Mouse (Mus musculus): ENCODE results near the gene Olfr221. TPM values are rescaled to one million over a fixed set of nuclear protein-coding genes. Genes with fewer than 3 reads are reported as not detected.
"Not testable (repeated sequence)": the region's sequence is repeated elsewhere in the genome, so short reads cannot be mapped to it uniquely, and the experiment has no call there.

Olfr221 gene
- polyA plus RNA-seq, 2 experiments: not detected

GRCm38 (mm10) chr14:52059982-52060381, 17.7 kb upstream of the Olfr221 start:
- no peak overlapping the region for H3K9ac ChIP-seq (ENCODE audit: low read depth, low read length, severe bottlenecking)
- no peak for DNase-seq (ENCODE audit: low spot score)
- no peak overlapping the region for H3K4me2 ChIP-seq (replicated peaks; ENCODE audit: low read depth, low read length, severe bottlenecking)
- H3K27me3 ChIP-seq (ENCODE audit: control insufficient read depth, insufficient read depth, low read length): no peaks in the 10 kb centered on the region
- TF ChIP-seq POLR2A (IDR thresholded peaks at IDR 0.05; ENCODE audit: borderline replicate concordance, extremely low read depth, insufficient read depth, insufficient read length): no peak
- H3K4me1 ChIP-seq (ENCODE audit: control insufficient read depth, insufficient read depth, low read length): no peaks in the 10 kb centered on the region
- no peaks in the 10 kb centered on the region for H3K36me3 ChIP-seq (ENCODE audit: control insufficient read depth, insufficient read depth, low read length)
- no peak for ATAC-seq (ENCODE audit: low FRiP score, low read depth)
- H3K9me3 ChIP-seq (ENCODE audit: control insufficient read depth, low read length): no peaks in the 10 kb centered on the region
- H3K27ac ChIP-seq (replicated peaks; ENCODE audit: low read depth, low read length): no peak overlapping the region
- no peak overlapping the region for H3K4me3 ChIP-seq (replicated peaks; ENCODE audit: low read length)
- WGBS: 60% methylated on average over 4 of the region's 4 CpGs

DNA sequence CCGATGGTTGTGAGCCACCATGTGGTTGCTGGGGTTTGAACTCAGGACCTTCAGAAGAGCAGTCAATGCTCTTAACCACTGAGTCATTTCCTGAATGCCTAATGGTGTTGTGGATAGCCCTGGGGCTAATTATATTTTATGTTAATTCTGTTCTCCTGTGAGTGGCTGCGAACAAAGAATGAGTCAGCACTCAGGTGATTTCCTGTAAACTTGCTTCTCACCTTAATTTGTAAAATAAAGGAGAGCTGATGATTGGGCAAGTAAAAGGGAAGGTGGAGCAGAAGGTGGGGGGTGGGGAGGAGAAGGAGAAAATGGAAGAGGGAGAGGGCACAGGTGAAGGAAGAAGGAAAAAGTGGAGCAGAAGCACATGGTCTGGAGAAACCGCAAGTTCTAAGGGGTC, 10.5 kb upstream of the Olfr221 start:
- H3K4me1 ChIP-seq (ENCODE audit: control insufficient read depth, insufficient read depth, low read length); H3K27ac ChIP-seq (replicated peaks; ENCODE audit: low read depth, low read length); H3K4me2 ChIP-seq (replicated peaks; ENCODE audit: low read depth, low read length, severe bottlenecking); H3K9ac ChIP-seq (ENCODE audit: low read depth, low read length, severe bottlenecking); H3K27me3 ChIP-seq (ENCODE audit: control insufficient read depth, insufficient read depth, low read length); H3K4me3 ChIP-seq (replicated peaks; ENCODE audit: low read length); H3K9me3 ChIP-seq (ENCODE audit: control insufficient read depth, low read length); DNase-seq (ENCODE audit: low spot score); H3K36me3 ChIP-seq (ENCODE audit: control insufficient read depth, insufficient read depth, low read length); ATAC-seq (ENCODE audit: low FRiP score, low read depth): not testable (repeated sequence)
- WGBS: 81% methylated on average over 3 of the region's 3 CpGs

GRCm38 (mm10) chr14:52045966-52046565, 3.8 kb upstream of the Olfr221 start:
- Histone ChIP-seq H3K4me3 (replicated peaks; ENCODE audit: low read length) (no peak overlapping the region), H3K4me1 (ENCODE audit: control insufficient read depth, insufficient read depth, low read length) (0 out of 2 replicates have a peak, but pooled peaks cover 3% of the 10 kb centered on the region), H3K9ac (ENCODE audit: low read depth, low read length, severe bottlenecking) (no peak overlapping the region), H3K9me3 (ENCODE audit: control insufficient read depth, low read length) (no peaks in the 10 kb centered on the region), H3K36me3 (ENCODE audit: control insufficient read depth, insufficient read depth, low read length) (no peaks in the 10 kb centered on the region), H3K27ac (replicated peaks; ENCODE audit: low read depth, low read length) (no peak overlapping the region), H3K4me2 (replicated peaks; ENCODE audit: low read depth, low read length, severe bottlenecking) (no peak overlapping the region), H3K27me3 (ENCODE audit: control insufficient read depth, insufficient read depth, low read length) (no peaks in the 10 kb centered on the region)
- ATAC-seq (ENCODE audit: low FRiP score, low read depth) (no peak), DNase-seq (ENCODE audit: low spot score) (no peak)
- 83% methylated on average over 9 of the region's 9 CpGs for WGBS
- no peak for TF ChIP-seq POLR2A (IDR thresholded peaks at IDR 0.05; ENCODE audit: borderline replicate concordance, extremely low read depth, insufficient read depth, insufficient read length)

DNA sequence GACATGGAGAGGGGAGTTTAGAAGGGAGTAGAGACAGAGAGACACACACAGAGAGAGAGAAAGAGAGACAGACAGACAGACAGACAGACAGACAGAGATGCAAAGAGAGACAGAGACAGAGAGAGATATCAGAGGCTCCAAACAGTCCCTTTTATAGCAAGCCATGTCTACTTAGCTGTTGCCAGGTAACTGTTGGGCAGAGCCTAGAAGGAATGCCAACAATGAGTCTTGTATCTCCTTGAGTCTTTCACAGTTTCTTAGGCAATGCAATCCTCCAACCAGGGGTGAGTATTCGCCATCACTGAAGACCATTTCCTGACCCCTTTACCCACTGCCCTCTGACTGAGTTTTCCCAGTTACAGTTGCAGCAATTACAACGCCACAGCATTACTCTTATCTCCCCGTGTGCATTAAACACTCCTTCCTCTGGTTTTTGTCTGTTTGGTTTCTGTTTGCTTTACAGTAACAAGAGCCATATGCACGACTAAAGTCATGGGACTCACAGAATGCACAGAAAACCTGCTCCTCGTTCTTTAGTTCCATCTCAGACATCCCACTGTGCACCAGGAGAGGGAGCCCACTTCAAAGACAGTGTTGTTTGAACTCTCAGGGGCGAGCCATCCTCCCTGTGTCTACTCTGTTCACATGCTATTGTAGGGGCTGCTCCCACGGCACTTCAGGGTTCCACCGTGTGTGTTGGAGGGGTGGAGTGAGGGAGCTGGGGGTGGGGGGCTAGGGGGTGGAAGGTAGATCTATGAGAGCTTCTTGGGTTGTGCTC, 2.8 kb upstream of the Olfr221 start:
- TF ChIP-seq POLR2A (IDR thresholded peaks at IDR 0.05; ENCODE audit: borderline replicate concordance, extremely low read depth, insufficient read depth, insufficient read length): no peak
- H3K27ac ChIP-seq (replicated peaks; ENCODE audit: low read depth, low read length): no peak overlapping the region
- no peaks in the 10 kb centered on the region for H3K27me3 ChIP-seq (ENCODE audit: control insufficient read depth, insufficient read depth, low read length)
- no peak overlapping the region for H3K9ac ChIP-seq (ENCODE audit: low read depth, low read length, severe bottlenecking)
- H3K4me1 ChIP-seq (ENCODE audit: control insufficient read depth, insufficient read depth, low read length): 0 out of 2 replicates have a peak, but pooled peaks cover 3% of the 10 kb centered on the region
- H3K4me3 ChIP-seq (replicated peaks; ENCODE audit: low read length): no peak overlapping the region
- DNase-seq (ENCODE audit: low spot score) (peak; percentile 42), ATAC-seq (ENCODE audit: low FRiP score, low read depth) (no peak)
- H3K9me3 ChIP-seq (ENCODE audit: control insufficient read depth, low read length): no peaks in the 10 kb centered on the region
- H3K36me3 ChIP-seq (ENCODE audit: control insufficient read depth, insufficient read depth, low read length): no peaks in the 10 kb centered on the region
- WGBS: 8% methylated on average over 8 of the region's 8 CpGs
- H3K4me2 ChIP-seq (replicated peaks; ENCODE audit: low read depth, low read length, severe bottlenecking): no peak overlapping the region

DNA sequence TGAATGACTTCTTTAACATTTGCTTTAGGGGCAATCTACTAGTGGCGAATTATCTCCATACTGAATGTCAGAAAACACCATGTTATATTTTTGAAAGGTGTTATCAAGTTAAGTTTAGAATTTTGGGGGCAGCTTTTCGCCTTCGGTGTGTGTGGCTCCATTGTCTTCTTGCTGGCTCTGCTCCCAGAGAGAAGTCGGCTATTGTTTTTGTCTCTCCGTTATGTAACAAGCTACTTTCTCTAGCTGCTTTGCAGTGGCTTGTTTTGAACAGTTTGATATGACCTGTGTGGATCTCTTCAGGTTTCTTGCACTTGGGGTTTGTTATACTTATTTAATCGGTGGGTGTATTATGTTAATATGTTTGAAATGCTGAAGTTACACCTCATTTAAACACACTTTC, 1.2 kb upstream of the Olfr221 start:
- 80% methylated on average over 6 of the region's 6 CpGs for WGBS
- Histone ChIP-seq H3K27ac (replicated peaks; ENCODE audit: low read depth, low read length) (no peak overlapping the region), H3K9me3 (ENCODE audit: control insufficient read depth, low read length) (no peaks in the 10 kb centered on the region), H3K4me3 (replicated peaks; ENCODE audit: low read length) (no peak overlapping the region), H3K4me1 (ENCODE audit: control insufficient read depth, insufficient read depth, low read length) (0 out of 2 replicates have a peak, but pooled peaks cover 3% of the 10 kb centered on the region), H3K27me3 (ENCODE audit: control insufficient read depth, insufficient read depth, low read length) (no peaks in the 10 kb centered on the region), H3K4me2 (replicated peaks; ENCODE audit: low read depth, low read length, severe bottlenecking) (no peak overlapping the region), H3K36me3 (ENCODE audit: control insufficient read depth, insufficient read depth, low read length) (no peaks in the 10 kb centered on the region), H3K9ac (ENCODE audit: low read depth, low read length, severe bottlenecking) (no peak overlapping the region)
- ATAC-seq (ENCODE audit: low FRiP score, low read depth) (no peak), DNase-seq (ENCODE audit: low spot score) (no peak)
- TF ChIP-seq POLR2A (IDR thresholded peaks at IDR 0.05; ENCODE audit: borderline replicate concordance, extremely low read depth, insufficient read depth, insufficient read length): no peak
